Mouse (Mus musculus) lung, adult 2 months (tissue): ENCODE results near the gene Ap1g1. TPM values are rescaled to one million over a fixed set of nuclear protein-coding genes. Genes with fewer than 3 reads are reported as not detected.
A peak's percentile ranks its signal among the peaks of the same experiment; 100 is the strongest.

Experiments used
- DNase-seq: peaks from one replicate; pipeline ENCODE4 v3.0.0; 2022
- H3K4me1 ChIP-seq: fragments of 200-500 bp; 2 replicates; pipeline ENCODE4 v1.6.1; 2011; ENCODE audit warnings: low read length; ENCODE audit not compliant: control insufficient read depth, insufficient read depth
- H3K4me3 ChIP-seq: fragments of 200-500 bp; replicated peaks from 2 replicates; pipeline ENCODE3; 2011; ENCODE audit warnings: low read depth, mild to moderate bottlenecking, control low read depth, low read length; ENCODE audit errors: extremely low read depth
- CTCF ChIP-seq: fragments of 200-500 bp; IDR thresholded peaks from 2 replicates; pipeline ENCODE4 v1.5.1; 2011; ENCODE audit warnings: mild to moderate bottlenecking, low read length, control low read depth; ENCODE audit not compliant: insufficient read depth
- POLR2A ChIP-seq: fragments of 200-500 bp; IDR thresholded peaks from 2 replicates; pipeline ENCODE4 v1.6.1; 2011; ENCODE audit warnings: low read depth, mild to moderate bottlenecking, control low read depth, low read length, borderline replicate concordance; ENCODE audit errors: extremely low read depth
- WGBS: fragments of 180-500 bp; shearing (Covaris S2); methylation state at CpG from one replicate; pipeline ENCODE4 v1.1.7; 2018; 5-methylcytosine and 5-hydroxymethylcytosine counted together
- polyA plus RNA-seq: library from polyadenylated mRNA; depleted of rRNA; stranded (reverse); fragments of >200 nt; gene quantifications from 2 replicates; pipeline ENCODE4 v1.2.3, GENCODE M21; 2012

The Ap1g1 gene
- polyA plus RNA-seq, 1 experiment = 38.2 TPM

- WGBS = 79% methylated on average over 3 of the region's 3 CpGs
- no peak for DNase-seq
- H3K4me1 ChIP-seq = no peaks in the 10 kb centered on the region
- H3K4me3 ChIP-seq = no peak overlapping the region
- TF ChIP-seq CTCF (no peak), POLR2A (no peak)
Measured at GRCm38 (mm10) chr8:109848981-109849380, 70.6 kb downstream of the Ap1g1 start.

GRCm38 (mm10) chr8:109853423-109853822, 75.1 kb downstream of the Ap1g1 start:
- DNase-seq = peak; percentile 40
- 31% methylated on average over 6 of the region's 6 CpGs for WGBS
- H3K4me1 ChIP-seq = no peaks in the 10 kb centered on the region
- peak; percentile 76 for TF ChIP-seq CTCF
- no peak for TF ChIP-seq POLR2A
- H3K4me3 ChIP-seq = no peak overlapping the region

GRCm38 (mm10) chr8:109854522-109854921, 76.2 kb downstream of the Ap1g1 start:
- no peak overlapping the region for H3K4me3 ChIP-seq
- no peak for DNase-seq
- TF ChIP-seq POLR2A (no peak), CTCF (no peak)
- H3K4me1 ChIP-seq = no peaks in the 10 kb centered on the region
- 86% methylated on average over 4 of the region's 4 CpGs for WGBS

GRCm38 (mm10) chr8:109855451-109855850, 77.1 kb downstream of the Ap1g1 start:
- no peak for DNase-seq
- no peak overlapping the region for H3K4me3 ChIP-seq
- WGBS = 96% methylated on average over 6 of the region's 6 CpGs
- TF ChIP-seq CTCF (no peak), POLR2A (no peak)
- H3K4me1 ChIP-seq = no peaks in the 10 kb centered on the region

- no peak overlapping the region for H3K4me3 ChIP-seq
- peaks cover 2% of the 10 kb centered on the region; the same call in 1 of the 2 replicates for H3K4me1 ChIP-seq
- no peak for TF ChIP-seq POLR2A
- no peak for TF ChIP-seq CTCF
- peak; percentile 15 for DNase-seq
- WGBS = 24% methylated on average over 2 of the region's 2 CpGs
Measured at GRCm38 (mm10) chr8:109863398-109863797, 85.0 kb downstream of the Ap1g1 start.

- no peak for DNase-seq
- TF ChIP-seq CTCF (no peak), POLR2A (no peak)
- H3K4me1 ChIP-seq = peaks cover 2% of the 10 kb centered on the region; the same call in 1 of the 2 replicates
- H3K4me3 ChIP-seq = no peak overlapping the region
- WGBS = 37% methylated on average over 2 of the region's 2 CpGs
Measured at GRCm38 (mm10) chr8:109864798-109865197, 86.4 kb downstream of the Ap1g1 start.

- DNase-seq = no peak
- H3K4me1 ChIP-seq = peaks cover 2% of the 10 kb centered on the region; the same call in 1 of the 2 replicates
- TF ChIP-seq CTCF = no peak
- TF ChIP-seq POLR2A = no peak
- no peak overlapping the region for H3K4me3 ChIP-seq
- 78% methylated on average over 4 of the region's 4 CpGs for WGBS
Measured at GRCm38 (mm10) chr8:109865536-109865935, 87.2 kb downstream of the Ap1g1 start.

- no peak overlapping the region for H3K4me3 ChIP-seq
- TF ChIP-seq POLR2A (no peak), CTCF (no peak)
- DNase-seq = no peak
- 88% methylated on average over 5 of the region's 5 CpGs for WGBS
- peaks cover 2% of the 10 kb centered on the region; the same call in 1 of the 2 replicates for H3K4me1 ChIP-seq
Measured at GRCm38 (mm10) chr8:109866690-109867089, 88.3 kb downstream of the Ap1g1 start.

GRCm38 (mm10) chr8:109868003-109868679, 89.8 kb downstream of the Ap1g1 start, which contains the start of gene Phlpp2:
Phlpp2 (plus strand) TSS chr8:109868542.
- Histone ChIP-seq H3K4me3 (peak within 1 kb of the TSS; percentile 81), H3K4me1 (peaks cover 2% of the 10 kb centered on the region; the same call in 1 of the 2 replicates)
- TF ChIP-seq CTCF (peak; percentile 27; the same call in 1 of the 2 replicates), POLR2A (peak; percentile 85; the same call in 1 of the 2 replicates)
- peak; percentile 98 for DNase-seq
- 1% methylated on average over 42 of the region's 42 CpGs for WGBS

GRCm38 (mm10) chr8:109868680-109869361, 90.5 kb downstream of the Ap1g1 start:
- TF ChIP-seq POLR2A (no peak), CTCF (no peak)
- WGBS = 1% methylated on average over 78 of the region's 78 CpGs
- DNase-seq = no peak
- Histone ChIP-seq H3K4me3 (peak overlapping the region; percentile 81), H3K4me1 (no peaks in the 10 kb centered on the region; the same call in 1 of the 2 replicates)
